Mouse (Mus musculus): ENCODE data around the gene Ank. TPM values are rescaled to one million over a fixed set of nuclear protein-coding genes. Genes with fewer than 3 reads are reported as not detected.
A peak's percentile ranks its signal among the peaks of the same experiment; 100 is the strongest.
"Not testable (repeated sequence)": the region's sequence is repeated elsewhere in the genome, so short reads cannot be mapped to it uniquely, and the experiment has no call there.

Gene Ank
- polyA plus RNA-seq (2017; shearing (Covaris generic)): 10 to 100 TPM; 12.4 to 20.7 (median 19.4) TPM

DNA sequence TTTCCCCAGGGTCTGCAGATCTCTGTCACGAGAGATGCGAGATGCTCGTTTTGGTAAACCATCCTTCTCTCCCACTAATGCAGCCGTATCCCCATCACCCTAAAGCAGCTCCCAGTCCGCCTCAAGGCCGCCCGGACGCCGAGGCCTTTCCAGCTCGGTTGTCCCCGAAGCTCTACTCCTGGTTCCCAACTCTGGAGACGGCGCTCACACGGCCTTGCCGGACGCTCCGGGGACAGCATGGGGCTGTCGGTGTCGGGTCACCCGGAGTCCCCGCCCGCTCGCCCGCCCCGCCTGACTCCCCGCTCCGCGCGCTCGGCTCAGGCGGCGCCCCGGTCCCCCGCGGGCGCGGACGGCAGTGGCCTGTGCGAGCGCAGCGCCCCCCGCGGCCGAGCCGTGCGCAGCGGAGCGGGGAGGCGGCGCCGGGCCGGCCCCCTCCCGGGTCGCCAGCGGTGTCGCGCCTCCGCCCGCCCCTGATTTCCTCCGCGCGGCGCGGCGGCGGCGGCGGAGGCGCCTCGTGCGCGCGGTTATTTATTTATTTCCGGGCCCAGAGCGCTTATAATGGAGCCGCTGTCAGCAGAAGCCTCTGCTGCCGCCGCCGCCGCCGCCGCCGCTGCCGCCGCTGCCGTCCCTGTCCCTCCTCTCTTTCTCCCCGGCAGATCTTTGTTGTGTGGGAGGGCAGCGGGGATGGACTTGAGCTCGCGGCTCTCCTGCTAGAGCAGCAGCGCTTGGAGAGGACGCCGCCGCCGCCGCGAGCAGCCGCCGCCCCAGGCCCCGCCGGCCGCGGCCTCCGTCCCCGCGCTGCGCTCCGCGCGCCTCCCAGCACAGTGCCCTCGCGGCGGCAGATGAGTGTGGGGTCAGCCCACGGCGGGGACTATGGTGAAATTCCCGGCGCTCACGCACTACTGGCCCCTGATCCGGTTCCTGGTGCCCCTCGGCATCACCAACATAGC, at the start of gene Ank:
Gene Ank, plus strand, starts transcription at position 547 of the 950 bp plus-strand sequence.
- peak; percentile 90 for ATAC-seq

DNA sequence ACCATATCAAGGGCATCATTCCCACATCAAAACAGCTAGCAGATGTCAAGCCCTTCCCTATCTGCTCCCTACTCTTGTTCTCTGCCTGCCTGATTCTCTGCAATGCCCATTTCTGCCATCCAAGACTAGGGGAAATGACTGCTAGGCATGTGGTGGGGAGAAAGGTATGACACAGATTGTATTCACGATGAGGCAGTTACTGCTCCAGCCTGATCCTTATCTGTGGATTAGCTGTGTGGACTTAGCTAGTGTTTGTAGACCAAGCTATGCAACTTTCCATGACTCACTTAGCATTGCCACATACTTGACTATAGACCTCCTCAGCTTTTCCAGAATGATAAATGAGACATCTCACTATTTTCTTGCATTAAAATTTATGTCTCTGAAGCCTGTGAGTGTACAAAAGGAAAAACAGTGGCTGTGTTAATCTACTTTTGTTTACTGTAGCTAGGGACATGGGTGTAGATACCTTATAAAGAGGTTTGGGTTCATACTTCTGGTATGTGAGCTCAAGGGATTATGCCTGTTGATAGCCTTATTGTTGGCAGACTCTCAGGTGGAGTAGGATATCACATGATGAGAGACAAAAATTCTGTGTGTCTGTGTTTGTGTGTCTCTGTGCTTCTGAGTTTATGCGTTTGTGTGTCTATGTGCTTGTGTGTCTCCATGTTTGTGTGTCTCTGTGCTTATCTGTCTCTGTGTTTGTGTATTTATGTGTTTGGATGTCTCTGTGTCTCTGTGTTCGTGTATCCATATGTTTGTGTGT, 47.7 kb upstream of the Ank start:
- ATAC-seq: no peak

GRCm38 (mm10) chr15:27421531-27421930, 44.9 kb upstream of the Ank start:
- ATAC-seq: no peak

DNA sequence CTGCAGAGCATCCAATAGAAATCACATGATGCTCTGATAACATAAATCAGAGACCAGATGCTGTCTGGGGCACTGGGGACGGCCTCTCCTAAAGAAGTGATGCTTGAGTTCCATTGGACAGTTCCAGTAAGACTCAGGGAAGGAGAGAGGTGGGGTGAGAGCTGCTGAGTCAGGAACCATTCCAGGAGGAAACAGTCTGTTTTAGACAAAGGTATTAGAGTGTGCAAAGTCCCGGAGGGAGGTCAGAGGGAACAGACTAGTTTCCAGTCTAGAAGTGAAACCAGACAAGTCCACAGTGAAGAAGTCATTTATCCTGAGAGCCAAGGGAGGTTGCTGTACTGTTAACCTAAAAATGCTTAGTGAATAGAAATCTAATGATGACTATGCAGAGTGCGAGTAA, 38.9 kb upstream of the Ank start:
- no peak for ATAC-seq

- no peak for ATAC-seq
These were observed 36.2 kb upstream of the Ank start for GRCm38 (mm10) chr15:27430241-27430640.

- ATAC-seq: no peak
These were observed 33.4 kb upstream of the Ank start for GRCm38 (mm10) chr15:27432851-27433615.

GRCm38 (mm10) chr15:27435409-27435808, 31.1 kb upstream of the Ank start:
- no peak for ATAC-seq

DNA sequence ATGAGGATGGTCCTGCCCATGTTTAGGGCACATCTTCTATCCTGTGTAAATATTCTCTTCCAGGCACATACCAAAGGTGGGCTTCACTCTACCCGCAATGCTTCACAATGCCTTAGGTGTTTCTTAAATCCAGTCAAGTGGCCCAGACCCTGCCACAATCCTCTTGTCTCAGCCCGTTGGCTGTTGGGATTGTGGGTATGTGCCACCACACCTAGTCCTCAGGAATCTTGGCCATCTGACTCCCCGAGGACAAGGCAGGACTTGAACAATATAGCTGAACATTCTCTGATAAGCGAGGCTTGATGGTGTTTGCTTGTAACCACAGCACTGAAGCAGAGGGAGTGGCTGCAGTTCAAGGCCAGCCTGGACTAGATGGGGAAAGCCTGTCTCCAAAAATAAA, 30.3 kb upstream of the Ank start:
- no peak for ATAC-seq

- ATAC-seq: no peak
These were observed 25.4 kb upstream of the Ank start for GRCm38 (mm10) chr15:27441053-27441452.

DNA sequence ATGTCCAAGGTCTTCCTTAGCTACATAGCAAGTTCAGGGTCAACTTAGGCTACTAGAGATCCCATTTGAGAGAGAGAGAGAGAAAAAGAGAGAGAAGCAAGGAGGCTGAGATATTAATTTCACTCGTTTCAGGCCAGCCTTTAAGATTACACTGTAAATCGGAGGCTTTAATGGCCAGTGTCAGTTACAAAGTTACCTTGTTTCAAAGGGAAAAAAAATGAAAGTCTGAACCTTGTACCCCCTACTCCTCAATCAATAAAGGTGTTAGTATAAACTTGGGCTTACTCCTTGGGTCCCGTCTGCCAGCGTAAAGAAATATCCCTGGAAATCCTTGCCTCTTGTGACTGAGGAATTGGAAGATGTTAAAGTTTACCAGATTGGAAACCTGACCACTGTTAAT, 24.9 kb upstream of the Ank start:
- no peak for ATAC-seq

- ATAC-seq: no peak
These were observed 24.5 kb upstream of the Ank start for GRCm38 (mm10) chr15:27441951-27442350.

DNA sequence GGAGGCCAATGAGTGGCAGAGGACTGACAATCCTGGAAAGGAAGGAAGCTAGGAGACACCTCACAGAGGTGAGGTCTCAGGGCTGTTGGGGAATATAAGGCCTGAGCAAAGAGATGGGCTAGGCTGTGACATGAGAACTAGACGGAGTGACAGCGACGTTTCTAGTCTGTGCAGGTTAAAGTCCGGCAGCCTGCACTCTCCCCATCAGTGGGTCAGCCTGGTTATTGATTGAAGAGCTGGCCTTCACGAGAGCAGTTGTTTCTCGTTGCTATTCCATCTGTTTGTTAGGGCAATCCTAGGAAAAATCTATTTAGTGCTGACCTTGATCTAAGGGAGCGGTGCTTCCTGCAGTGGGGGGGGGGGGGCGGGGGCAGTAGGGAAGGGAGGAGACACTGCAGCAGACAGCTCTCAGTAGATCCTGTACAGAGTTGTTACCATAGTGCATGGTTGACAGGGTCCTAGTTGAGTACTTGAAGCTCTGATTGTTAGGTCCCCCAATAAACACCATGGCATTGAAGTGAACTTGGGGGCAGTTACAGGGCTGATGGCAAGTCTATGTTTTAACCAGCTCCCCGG, 21.6 kb upstream of the Ank start:
- no peak for ATAC-seq

- no peak for ATAC-seq
These were observed 15.8 kb upstream of the Ank start for GRCm38 (mm10) chr15:27450689-27451088.

DNA sequence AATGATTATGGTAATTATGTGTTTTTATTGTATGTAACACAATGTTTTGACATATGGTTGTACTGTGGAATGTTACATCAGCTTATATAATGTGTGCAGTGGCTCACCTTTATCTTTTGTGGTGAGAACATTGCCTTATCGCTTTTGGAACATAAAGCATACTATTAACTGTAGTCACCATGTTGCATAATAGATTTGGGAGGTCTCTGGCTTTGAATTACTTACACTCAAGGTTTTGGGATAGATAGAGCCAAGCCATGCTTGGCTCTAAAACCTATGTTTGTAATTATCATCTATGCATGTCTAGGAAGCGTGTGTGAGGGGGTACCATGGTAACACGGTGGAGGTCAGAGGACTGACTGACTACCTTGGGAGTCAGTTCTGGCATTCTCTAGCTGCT, 14.7 kb upstream of the Ank start:
- no peak for ATAC-seq

DNA sequence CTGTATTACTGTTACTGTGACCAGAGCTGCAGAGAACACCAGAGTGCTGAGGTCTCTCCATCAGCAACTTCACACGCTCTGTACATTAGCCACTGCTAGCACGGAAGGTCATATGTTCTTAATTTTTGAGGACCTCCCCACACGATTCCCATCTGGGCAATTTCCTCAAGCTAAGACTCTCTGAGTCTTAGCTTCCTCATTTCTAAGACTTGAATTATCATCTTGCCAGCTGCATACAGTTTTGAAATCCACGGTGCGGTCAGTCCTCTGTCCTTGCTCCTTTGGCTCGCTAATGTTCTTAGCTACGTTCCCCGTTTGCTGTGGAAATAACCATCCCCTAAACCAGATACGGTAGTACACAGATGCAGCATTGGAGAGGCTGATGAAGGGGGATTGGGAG, 14.0 kb upstream of the Ank start:
- no peak for ATAC-seq

DNA sequence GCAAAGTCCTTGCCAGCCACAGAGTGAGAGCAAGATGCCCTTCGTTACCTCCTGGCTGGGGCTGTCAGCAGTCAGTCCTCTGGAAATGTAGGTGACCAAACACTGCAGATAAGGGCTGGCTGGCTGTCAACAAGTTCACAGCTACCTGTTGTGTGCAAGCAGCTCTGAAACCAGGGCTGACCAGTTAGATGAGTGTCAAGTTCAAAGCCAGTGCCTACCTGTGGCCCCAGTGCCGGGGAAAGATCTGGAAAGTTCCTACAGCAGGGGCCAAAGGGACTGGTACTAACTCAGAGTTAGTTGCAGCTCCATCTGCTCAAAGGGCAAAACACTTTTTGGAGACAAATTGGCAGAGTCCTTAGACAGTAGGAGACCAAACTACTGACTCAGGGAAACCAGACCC, 9.5 kb upstream of the Ank start:
- no peak for ATAC-seq

GRCm38 (mm10) chr15:27459781-27460180, 6.7 kb upstream of the Ank start:
- ATAC-seq: not testable (repeated sequence)

DNA sequence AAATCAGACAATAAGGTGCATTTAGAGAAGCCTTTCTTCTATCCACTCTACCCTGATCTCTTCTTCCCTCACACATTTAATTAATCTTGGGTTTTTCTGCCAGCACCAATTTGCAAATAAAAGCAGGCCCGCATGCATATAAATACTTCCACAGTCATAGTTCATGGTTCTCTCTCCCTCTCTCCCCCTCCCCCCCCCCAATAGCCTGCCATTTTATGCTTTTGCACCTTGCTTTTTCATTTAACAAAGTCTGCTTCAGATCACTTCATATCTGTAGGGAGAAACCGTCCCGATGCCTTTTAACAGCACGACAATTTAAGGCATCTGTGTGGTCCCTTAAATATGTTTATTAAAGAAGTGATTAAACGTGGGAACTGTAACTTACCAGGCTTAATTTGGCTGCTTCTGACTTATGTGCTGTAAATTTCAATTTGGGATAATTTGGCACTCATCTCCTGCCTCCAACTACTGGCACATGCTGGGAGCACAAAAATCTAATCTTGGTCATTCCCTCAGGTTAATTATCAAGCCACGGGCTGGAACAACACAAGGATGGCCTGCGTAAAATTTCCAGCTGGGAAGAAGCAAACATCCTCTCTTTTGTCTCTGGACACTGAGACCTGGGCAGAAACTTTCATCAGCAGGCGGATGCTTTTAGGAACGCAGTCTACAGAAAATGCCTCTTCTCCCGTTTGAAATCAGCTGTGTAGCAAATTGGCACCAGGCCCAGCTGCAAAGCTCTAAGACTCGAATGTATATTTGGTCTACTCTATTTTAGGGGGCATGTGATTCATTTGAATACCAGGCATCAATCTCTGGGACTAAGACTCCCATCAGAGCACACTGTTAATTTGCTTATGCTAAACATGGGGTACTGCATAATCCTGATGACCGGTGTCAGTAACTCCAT, 4.9 kb upstream of the Ank start:
- ATAC-seq: no peak

- no peak for ATAC-seq
These were observed 2.6 kb upstream of the Ank start for GRCm38 (mm10) chr15:27463876-27464275.

- no peak for ATAC-seq
These were observed 979 bp upstream of the Ank start for GRCm38 (mm10) chr15:27465391-27466005.

DNA sequence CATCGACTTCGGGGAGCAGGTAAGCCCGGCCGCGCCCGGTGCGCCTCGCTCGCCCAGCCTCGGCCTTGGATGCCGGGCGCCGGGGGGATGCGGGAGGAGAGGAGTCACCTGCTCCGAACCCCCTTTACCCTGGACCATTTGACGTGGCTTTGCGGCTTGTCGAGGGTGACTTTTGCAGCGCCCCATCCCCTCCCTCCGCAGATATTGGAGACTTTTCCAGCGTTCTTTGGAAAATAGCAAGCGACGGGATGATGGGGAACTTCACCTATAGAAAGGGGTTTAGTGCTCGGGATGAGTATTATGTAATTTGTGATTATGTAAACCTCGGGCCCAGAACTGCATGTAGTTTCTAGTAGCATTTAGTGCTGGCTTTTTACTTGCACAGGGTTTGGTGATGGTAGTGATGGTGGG, 609 bp downstream of the Ank start:
- ATAC-seq: peak; percentile 23

All from inflammation-experienced regulatory T-cells, adult 6 months (primary cell).